Mouse (Mus musculus) frontal cortex, postnatal 14 days (tissue): ENCODE measurements around the gene Pi4k2b.
"Not testable (repeated sequence)": the region's sequence is repeated elsewhere in the genome, so short reads cannot be mapped to it uniquely, and the experiment has no call there.

Experiments
- DNase-seq, 2 experiments: peaks; one replicate each; pipeline ENCODE4 v3.0.0; 2022; ENCODE audit warnings: low spot score in 2 of 2

Gene Pi4k2b

DNA sequence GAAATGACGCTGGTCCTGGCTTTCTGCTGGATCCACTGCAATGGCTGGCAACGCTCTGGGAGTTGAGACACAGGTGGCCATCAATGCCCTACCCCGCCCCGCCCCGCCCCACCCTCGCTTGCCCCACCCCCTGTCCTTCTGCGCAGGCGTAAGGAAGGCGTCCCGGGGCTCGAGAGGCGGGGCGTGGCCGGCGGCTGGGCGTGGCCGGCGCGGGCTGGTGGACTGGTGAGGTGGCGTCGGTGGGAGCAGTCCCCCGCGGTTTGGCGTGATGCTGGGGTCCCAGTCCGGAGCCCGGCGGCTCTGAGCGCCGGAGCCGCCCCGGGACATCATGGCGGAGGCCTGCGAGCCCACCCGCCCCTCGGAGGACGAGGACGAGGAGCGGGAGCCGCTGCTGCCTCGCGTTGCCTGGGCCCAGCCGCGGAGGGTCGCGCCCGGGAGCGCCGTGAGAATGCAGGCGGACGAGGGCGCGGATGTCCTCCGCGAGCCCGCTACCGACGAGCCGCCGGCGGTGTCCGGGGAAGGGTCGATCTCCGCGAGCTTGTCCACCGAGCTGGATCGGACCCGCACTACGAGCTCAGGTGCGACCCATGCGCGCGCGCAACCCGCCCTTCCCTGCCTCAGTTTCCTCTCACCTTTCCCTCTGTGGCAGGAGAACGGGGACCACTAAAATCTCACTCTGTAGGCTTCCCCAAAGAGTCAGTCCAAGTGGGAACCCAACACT is at the start of gene Pi4k2b:
Gene Pi4k2b, plus strand, starts transcription at position 184 of the 721 bp plus-strand sequence.
- peak; percentile 5 to 26 for DNase-seq

DNA sequence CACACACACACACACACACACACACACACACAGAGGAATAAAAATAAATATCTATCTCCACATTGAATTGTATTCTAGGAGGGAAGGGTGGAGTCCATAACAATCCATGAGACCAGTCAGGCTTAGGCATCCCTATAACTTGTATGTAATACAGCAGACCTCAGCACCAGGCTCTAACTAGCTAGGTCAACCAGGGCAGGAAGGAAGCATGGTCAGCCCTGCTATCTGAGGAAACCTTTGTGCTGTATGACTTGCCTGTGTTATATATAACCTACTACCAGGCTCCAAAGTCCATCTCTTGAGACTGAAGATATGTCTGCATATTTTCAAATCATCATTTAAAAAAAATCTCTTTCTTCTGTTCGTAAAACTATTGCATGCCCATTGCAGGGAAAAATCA is 44.1 kb upstream of the Pi4k2b start:
- DNase-seq: no peak

- not testable (repeated sequence) for DNase-seq
Observed at GRCm38 (mm10) chr5:52697882-52698440, 43.4 kb upstream of the Pi4k2b start.

GRCm38 (mm10) chr5:52704562-52704961 is 36.8 kb upstream of the Pi4k2b start:
- no peak for DNase-seq

DNA sequence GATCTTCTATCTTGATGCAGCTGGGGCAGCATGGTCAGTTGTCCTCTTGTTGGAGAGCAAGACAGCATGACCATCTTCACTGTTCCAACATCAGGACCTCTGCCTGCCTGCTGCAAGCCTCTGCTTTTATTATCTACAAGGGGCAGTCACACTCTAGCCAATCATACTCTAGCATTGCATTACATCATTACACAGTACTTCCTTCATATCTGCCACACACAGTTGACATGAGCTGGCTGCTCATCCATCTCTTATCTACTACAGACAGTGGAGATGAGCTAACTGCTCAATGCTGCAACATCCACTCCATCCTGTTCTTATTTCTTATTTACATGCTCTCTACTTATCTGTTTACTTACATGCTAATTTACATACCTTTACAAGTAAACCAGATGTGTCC is 28.7 kb upstream of the Pi4k2b start:
- no peak for DNase-seq

GRCm38 (mm10) chr5:52716742-52717448 is 24.5 kb upstream of the Pi4k2b start:
- DNase-seq: no peak

- DNase-seq: no peak
Observed at GRCm38 (mm10) chr5:52721003-52721402, 20.4 kb upstream of the Pi4k2b start.

- no peak for DNase-seq
Observed at GRCm38 (mm10) chr5:52727747-52728146, 13.6 kb upstream of the Pi4k2b start.

DNA sequence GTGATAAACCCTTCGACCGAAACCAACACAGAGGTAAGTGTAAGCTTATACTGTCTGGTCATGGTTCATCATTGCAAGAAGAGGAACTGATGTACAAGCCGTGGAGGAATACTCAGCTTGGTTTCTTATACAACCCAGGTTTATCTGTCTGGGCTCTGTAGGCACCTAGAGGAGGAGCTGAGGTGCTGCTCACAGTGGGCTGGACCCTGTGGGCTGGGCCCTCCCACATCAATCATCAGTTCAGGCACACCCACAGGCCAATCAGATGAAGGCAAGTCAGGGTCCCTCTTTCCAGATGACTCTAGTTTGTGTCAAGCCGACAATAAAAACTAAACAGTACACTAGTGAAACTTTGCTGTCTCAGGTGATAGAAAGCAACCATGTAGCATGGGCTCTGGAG is 8.6 kb upstream of the Pi4k2b start:
- DNase-seq: no peak

- DNase-seq: no peak
Observed at GRCm38 (mm10) chr5:52736046-52736445, 5.3 kb upstream of the Pi4k2b start.

DNA sequence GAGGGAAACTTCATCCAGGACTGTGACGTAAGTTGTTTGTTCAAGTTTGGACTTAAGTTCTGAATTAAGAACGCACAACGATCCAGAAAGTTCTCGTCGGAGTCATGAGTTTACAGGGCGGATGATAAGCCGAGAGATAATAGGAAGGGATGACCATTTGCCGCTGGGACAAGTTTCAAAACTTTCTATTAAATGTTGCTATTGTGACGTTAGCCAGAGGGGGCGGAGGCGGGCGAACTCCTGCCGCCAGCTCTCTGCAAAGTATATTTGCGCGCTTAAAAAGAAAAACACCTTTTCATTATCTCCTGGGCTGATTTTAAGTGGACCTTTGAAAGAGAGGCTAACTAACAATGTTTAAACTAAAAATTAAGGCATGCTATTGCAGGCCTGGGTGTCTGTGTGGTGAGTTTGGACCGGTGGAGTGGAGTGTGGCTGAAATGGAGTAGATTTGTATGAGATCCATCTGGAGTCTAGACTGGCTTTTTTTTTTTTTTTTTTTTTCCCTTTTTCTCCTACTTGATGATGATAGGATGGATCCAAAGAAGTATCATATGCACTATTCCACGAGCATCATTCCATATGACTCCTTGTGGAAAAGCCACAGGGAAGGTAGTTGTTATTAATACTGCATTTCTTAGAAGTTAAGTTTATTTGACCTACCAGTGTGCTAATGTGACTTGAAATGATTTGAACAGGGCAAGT is 889 bp downstream of the Pi4k2b start:
- peak in 1 of 2 experiments; percentile 5 for DNase-seq

GRCm38 (mm10) chr5:52743231-52743630 is 1.9 kb downstream of the Pi4k2b start:
- no peak for DNase-seq

DNA sequence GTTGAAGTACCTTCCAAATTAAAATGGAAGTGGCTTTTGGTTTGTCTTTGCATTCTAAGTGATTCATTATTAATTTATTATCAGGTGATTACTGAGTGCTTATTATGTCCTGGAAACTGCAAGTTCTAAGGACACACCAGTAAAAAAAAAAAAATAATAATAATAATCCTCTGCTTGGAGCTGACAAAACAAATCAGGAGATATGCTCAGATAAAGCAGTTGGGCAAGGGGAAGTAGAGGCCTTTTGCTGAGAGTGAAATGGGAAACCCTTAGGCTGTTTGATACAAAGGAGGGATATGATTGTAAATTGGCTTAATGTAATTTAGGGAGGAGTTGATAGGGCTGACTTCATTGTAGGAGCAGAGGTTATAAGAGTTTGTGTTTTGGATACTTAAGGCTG is 5.5 kb downstream of the Pi4k2b start:
- DNase-seq: no peak

- DNase-seq: no peak
Observed at GRCm38 (mm10) chr5:52748732-52749131, 7.4 kb downstream of the Pi4k2b start.

DNA sequence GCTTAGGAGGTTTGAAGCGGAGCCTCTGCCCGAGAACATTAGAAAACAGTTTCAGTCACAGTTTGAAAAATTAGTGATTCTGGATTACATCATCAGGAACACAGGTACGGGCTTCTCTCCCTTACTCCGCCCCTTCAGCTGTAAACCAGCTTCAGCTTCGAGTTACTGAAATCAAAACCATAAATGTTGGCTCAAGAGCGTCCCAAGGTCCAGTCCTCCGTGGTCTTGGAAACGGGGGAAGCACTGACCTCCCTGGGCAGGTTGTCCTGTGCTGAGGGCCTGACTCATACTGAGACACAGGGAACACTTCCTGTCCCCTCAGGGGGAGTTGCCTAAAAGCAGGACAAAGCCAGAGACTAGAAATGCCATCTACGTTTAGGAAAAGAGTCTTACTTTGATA is 11.8 kb downstream of the Pi4k2b start:
- no peak for DNase-seq

GRCm38 (mm10) chr5:52754196-52754595 is 12.8 kb downstream of the Pi4k2b start:
- DNase-seq: no peak

DNA sequence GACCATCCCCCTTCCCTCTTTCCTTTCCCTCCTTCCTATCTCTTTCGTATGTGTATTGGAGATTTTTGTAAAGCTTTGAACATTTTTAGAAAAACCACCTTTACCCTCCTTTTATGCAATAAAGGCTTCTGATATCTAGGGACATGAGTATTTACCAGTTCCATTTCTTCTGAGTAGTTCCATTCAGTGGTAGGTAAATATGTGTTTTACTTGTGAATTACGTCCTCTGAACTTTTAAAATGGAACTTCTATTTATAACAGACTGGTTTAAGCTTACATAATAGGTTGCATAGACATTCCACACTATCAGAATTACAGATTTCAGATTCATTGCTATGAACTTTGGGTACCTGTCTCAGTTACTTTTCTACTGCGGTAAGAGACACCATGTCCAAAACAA is 14.0 kb downstream of the Pi4k2b start:
- no peak for DNase-seq

DNA sequence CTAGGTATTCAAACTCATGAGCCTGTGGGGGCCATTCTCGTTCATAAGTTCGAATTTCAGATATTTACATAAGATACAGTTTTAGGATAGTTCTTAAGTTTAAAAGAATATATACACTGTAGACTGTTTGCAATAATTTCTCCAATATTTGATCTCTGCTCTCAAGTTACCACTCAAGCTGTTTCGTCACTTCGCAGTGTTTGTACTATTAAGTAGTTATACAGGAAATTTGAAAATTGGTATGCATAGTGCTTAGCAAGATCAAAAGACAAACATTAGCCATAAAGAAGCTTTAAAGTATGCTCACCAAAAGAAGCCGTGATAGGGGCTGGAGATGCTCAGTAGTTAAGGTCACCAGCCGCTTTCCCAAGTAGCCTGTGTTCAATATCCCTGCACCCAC is 14.6 kb downstream of the Pi4k2b start:
- DNase-seq: no peak

GRCm38 (mm10) chr5:52762586-52762985 is 21.2 kb downstream of the Pi4k2b start:
- no peak for DNase-seq

GRCm38 (mm10) chr5:52774267-52774666 is 32.9 kb downstream of the Pi4k2b start:
- DNase-seq: no peak

- no peak for DNase-seq
Observed at GRCm38 (mm10) chr5:52775237-52775636, 33.9 kb downstream of the Pi4k2b start, which contains the start of gene Zcchc4. Gene Zcchc4, plus strand, starts transcription at chr5:52775409.
